Mouse (Mus musculus) adrenal gland, postnatal 25 days (tissue): ENCODE data around the gene Dzank1. TPM values are rescaled to one million over a fixed set of nuclear protein-coding genes. Genes with fewer than 3 reads are reported as not detected.

Experiments
- total RNA-seq: library from RNA; stranded (reverse); gene quantifications from 2 replicates; pipeline ENCODE4 v1.2.3, GENCODE M21; 2021

Gene Dzank1
- total RNA-seq, 1 experiment from 2014 or later: 5.0 TPM

Other genes with a start within 250 kb of the Dzank1 start
- gene Ovol2, start 195.3 kb downstream of the Dzank1 start, total RNA-seq: not detected in 2 replicates
- gene Kat14, start 158.4 kb downstream of the Dzank1 start, total RNA-seq: 27.5 and 33.6 TPM in 2 replicates
- gene Pet117, start 158.4 kb downstream of the Dzank1 start, total RNA-seq: 5.5 and 8.2 TPM in 2 replicates
- gene Polr3f, start 304 bp upstream of the Dzank1 start, total RNA-seq: 19.4 and 23.8 TPM in 2 replicates
- 26.8 and 32.5 TPM in 2 replicates for gene Rbbp9, start 23.5 kb upstream of the Dzank1 start, total RNA-seq
- 64.0 and 66.2 TPM in 2 replicates for gene Sec23b, start 28.8 kb upstream of the Dzank1 start, total RNA-seq
- 49.2 and 60.5 TPM in 2 replicates for gene Smim26, start 66.6 kb upstream of the Dzank1 start, total RNA-seq
- gene Dtd1, start 72.5 kb upstream of the Dzank1 start, total RNA-seq: 13.8 and 18.2 TPM in 2 replicates